In the genomic region with DNA sequence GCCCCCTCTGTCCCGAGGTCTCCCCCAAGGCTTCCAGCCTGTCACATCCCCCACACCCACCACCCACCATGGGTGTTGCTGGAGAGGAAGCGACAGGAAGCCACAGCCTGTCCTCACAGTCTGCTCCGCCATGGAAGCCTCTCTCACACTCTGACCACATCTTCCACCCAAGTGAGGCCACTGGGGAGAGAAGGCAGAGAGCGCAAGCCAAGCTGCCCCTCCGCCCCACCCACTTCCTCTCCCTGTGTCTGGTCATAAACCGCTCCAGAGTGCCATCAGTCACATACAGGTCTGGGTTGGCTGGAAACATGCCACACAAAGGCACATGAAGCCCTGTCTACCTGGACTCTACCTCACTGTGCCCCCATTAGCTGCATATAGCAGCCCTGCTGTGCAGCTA, we compare ENCODE assay signal across 9 mouse cellular contexts. TPM values are rescaled to one million over a fixed set of nuclear protein-coding genes. Genes with fewer than 3 reads are reported as not detected.
A peak's percentile ranks its signal among the peaks of the same experiment; 100 is the strongest.
DNase-seq lines count a peak whose midpoint lies in the region; ATAC-seq and TF ChIP-seq lines count a peak whose summit lies in the region.
"Had no signal": no experiment of that assay in that cellular context is flagged by ENCODE, and none has a peak within 500 bp of the region (broad histone marks: within the 10 kb centered on the region; RNA-seq: fewer than 3 reads in every experiment).

No protein-coding gene starts in this region.

- TF ChIP-seq CTCF in lung, embryonic 14.5 days (IDR thresholded peaks at IDR 0.05; ENCODE audit: low read depth) = no peak

- H3K27ac ChIP-seq in lung, embryonic 14.5 days (ENCODE audit: low read depth) = no peak overlapping the region
- H3K27ac ChIP-seq in forebrain, embryonic 14.5 days (ENCODE audit: low read depth, low read length) = no peak overlapping the region

- 54% methylated on average over 6 of the region's 6 CpGs for WGBS in lung, embryonic 14.5 days
- WGBS in forebrain, embryonic 14.5 days = 89% methylated on average over 6 of the region's 6 CpGs

- no peaks in the 10 kb centered on the region for H3K27me3 ChIP-seq in lung, embryonic 14.5 days (ENCODE audit: insufficient read depth, low read length)
- H3K27me3 ChIP-seq in forebrain, embryonic 14.5 days (replicated peaks; ENCODE audit: control insufficient read depth, insufficient read depth, low read length) = no peaks in the 10 kb centered on the region

- H3K36me3 ChIP-seq in lung, embryonic 14.5 days (ENCODE audit: insufficient read depth) = no peaks in the 10 kb centered on the region
- H3K36me3 ChIP-seq in forebrain, embryonic 14.5 days (ENCODE audit: control insufficient read depth, insufficient read depth, low read length) = no peaks in the 10 kb centered on the region

- no peak overlapping the region for H3K4me2 ChIP-seq in lung, embryonic 14.5 days
- H3K4me2 ChIP-seq in forebrain, embryonic 14.5 days (ENCODE audit: low read length) = no peak overlapping the region

- H3K4me3 ChIP-seq in lung, embryonic 14.5 days (ENCODE audit: low read depth, low read length) = no peak overlapping the region
- no peak overlapping the region for H3K4me3 ChIP-seq in forebrain, embryonic 14.5 days (ENCODE audit: low read depth, low read length)

- no peak overlapping the region for H3K9ac ChIP-seq in lung, embryonic 14.5 days
- H3K9ac ChIP-seq in forebrain, embryonic 14.5 days (ENCODE audit: low read length) = no peak overlapping the region

- H3K9me3 ChIP-seq in lung, embryonic 14.5 days (ENCODE audit: low read depth, low read length) = no peaks in the 10 kb centered on the region
- H3K9me3 ChIP-seq in forebrain, embryonic 14.5 days (replicated peaks; ENCODE audit: control insufficient read depth, low read length) = no peaks in the 10 kb centered on the region

- H3K4me1 ChIP-seq in lung, embryonic 14.5 days (ENCODE audit: insufficient read depth) = no peaks in the 10 kb centered on the region
- H3K4me1 ChIP-seq in forebrain, embryonic 14.5 days (ENCODE audit: control insufficient read depth, insufficient read depth, low read length) = peaks cover 8% of the 10 kb centered on the region; the same call in 1 of the 2 replicates

- peak; percentile 93 for DNase-seq in heart, adult 11 months
- DNase-seq in heart, adult 9 months (ENCODE audit: low spot score in 2 of 2) = no peak
- no peak for DNase-seq in lung, embryonic 14.5 days
- peak; percentile 45 to 71 for DNase-seq in spleen, postnatal 10 days (ENCODE audit: low spot score in 2 of 2)
- no peak for DNase-seq in layer of hippocampus, adult 9-10 months (ENCODE audit: low spot score)
- no peak for DNase-seq in forebrain, embryonic 14.5 days (ENCODE audit: low spot score)
- no peak for DNase-seq in frontal cortex, adult 2 months (ENCODE audit: extremely low spot score in 1 of 2, low spot score in 1 of 2)
- DNase-seq: gastrocnemius, postnatal 10 days had no signal

- peak; percentile 78 for ATAC-seq in activated CD4-positive, CD25-positive, alpha-beta regulatory T cell, adult 4 months
- ATAC-seq in lung, embryonic 14.5 days (ENCODE audit: insufficient read depth) = peak; percentile 74; the same call in 1 of the 2 replicates
- no peak for ATAC-seq in forebrain, embryonic 14.5 days

RNA-seq across cellular contexts. Expression of a gene that starts 53.3 kb away (rescaled TPM):
- polyA plus RNA-seq in activated CD4-positive, CD25-positive, alpha-beta regulatory T cell, adult 4 months (2017; shearing (Covaris generic)) = 1 to 10 TPM; 2.5 to 4.0 TPM
- 1.0 and 1.4 TPM in 2 replicates for polyA plus RNA-seq in lung, embryonic 14.5 days (2014; fragmentation: Nextera tagmentation; extraction: Ambion mirVana)
- polyA plus RNA-seq in forebrain, embryonic 14.5 days (2014; fragmentation: Nextera tagmentation; extraction: Ambion mirVana) = 2.4 and 2.7 TPM in 2 replicates
- 27.0 and 29.0 TPM in 2 replicates for polyA plus RNA-seq in frontal cortex, adult 2 months (2012; rRNA removed)

Comparison
In these comparisons a context has a peak if more than half of its experiments do, and no peak if none do; other contexts are left out.
1. DNase-seq: peak in heart, adult 11 months (single experiment) and spleen, postnatal 10 days (2 of 2); none in heart, adult 9 months (0 of 2), lung, embryonic 14.5 days (single experiment), layer of hippocampus, adult 9-10 months (single experiment), forebrain, embryonic 14.5 days (single experiment) and frontal cortex, adult 2 months (0 of 2).